Mouse (Mus musculus): ENCODE measurements around the gene Kdm6b. TPM values are rescaled to one million over a fixed set of nuclear protein-coding genes. Genes with fewer than 3 reads are reported as not detected.
A peak's percentile ranks its signal among the peaks of the same experiment; 100 is the strongest.

Kdm6b gene
- total RNA-seq, 2 experiments from 2014 or later = 32.0 to 41.6 TPM

- no peak for DNase-seq
These were observed 7.2 kb downstream of the Kdm6b start for GRCm38 (mm10) chr11:69406282-69406681.

DNA sequence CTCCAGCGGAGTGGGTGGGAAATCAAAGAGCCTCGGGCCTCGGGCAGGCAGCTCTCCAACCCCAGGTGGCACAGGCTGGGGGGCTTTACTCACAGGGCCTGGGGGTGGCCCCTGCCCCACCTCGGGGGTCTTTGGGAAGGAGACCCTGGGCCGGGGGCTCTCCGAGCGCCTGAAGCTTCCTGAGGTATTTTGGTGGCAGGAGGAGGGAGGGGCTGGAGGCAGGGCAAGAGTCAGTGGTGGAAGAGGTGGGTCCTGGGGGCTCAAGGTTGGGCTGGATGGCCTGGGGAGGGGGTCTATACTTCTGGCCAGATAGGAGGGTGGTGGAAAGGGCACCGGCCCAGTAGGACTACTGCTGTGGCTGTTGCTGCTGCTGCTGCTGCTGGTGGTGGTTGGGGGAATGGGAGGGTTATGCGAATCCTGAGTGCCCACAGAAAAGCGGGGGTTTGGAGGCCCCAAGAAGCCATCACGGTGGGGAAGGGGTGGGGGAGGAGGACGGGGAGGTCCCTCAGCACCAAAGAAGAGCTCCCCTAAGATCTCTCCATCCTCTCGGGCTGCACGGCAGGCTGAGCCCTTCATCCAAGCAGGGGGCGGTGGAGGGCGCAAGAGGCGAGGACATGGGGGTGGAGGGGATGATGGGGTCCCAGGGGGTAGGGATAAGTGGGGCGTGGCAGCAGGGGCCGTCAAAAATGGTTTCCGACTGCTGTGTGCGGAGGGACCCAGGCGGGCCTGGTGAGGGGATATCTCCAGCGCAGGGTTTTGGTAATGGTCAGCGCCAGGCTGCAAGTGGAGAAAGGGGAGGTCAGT lies 7.9 kb downstream of the Kdm6b start:
- DNase-seq = no peak

DNA sequence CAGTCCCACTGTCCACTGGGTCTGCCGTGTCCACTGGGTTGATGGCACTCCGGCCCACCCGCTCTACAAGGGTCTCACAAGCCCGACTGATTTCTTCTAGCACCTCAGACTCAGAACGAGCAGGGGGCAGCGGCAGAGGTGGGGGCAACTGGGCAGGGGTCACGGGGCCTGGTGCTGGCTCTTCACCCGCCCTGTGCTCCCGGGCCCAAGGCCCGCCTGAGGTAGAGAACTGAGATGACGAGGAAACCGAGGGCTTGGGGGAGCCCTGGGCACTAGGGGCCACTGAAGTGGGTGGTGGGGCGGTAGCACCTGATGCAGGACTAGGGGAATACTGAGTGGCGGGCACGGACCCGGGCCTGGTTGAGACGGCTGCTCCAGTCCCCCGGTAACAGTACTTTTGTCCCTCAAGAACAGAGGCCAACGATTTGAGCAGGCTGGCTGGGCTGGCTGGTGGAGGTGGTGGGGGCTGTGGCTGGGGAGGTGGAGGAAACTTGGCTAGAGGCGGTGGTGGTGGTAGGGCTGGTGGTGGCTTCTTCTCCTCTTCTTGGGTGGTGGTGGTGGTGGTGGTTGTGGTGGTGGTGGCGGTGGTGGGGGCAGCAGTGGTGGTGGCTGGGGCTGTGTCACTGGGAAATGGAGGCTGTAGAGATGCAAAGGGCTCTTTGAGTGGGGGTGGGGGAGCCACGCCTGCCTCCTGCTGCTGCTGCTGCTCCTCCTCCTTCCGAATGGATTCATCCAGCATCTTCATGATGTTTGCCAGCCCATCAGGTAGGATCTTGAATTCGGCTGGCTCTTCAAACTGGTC lies 8.7 kb downstream of the Kdm6b start:
- no peak for DNase-seq

GRCm38 (mm10) chr11:69403691-69404594 lies 9.5 kb downstream of the Kdm6b start:
- DNase-seq = no peak

DNA sequence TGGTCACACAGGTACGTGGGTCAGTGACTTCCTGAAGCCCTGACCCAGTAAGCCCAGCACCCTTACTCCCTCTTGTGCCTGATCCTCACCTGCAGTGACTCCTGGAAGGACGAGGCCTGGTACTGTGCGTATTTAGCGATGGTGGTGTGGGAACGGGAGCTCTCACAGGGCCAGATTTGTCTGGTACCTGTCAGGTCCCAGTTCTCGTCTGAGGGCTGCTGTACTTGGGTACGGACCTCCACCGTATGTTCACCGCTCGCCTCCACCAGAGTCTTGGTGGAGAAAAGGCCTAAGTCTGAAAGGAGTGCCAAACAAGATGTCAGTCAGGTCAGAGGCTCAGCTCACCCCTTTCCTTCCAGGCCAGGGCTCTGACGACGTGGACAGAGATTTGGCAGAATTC lies 11.5 kb downstream of the Kdm6b start:
- DNase-seq = no peak

DNA sequence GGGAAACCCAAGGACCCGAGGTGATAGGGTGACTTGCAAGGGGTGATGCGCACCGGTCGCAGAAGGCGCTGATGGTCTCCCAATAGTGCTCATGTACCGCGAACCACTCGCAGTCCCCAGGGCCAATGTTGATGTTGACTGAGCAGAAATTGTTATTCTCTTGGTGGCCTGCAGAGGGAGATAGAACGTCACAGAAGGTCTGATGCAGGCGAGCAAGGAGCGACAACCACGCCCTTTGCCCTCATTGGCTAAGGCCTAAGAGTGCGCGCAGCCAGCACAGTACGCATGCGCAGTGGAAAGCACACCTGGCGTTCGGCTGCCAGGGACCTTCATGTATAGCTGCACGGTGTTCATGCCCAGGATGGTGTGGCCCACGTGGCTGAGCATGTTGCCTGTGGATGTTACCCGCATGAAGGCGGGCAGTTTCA lies 12.3 kb downstream of the Kdm6b start:
- peak; percentile 82 to 83 for DNase-seq

DNA sequence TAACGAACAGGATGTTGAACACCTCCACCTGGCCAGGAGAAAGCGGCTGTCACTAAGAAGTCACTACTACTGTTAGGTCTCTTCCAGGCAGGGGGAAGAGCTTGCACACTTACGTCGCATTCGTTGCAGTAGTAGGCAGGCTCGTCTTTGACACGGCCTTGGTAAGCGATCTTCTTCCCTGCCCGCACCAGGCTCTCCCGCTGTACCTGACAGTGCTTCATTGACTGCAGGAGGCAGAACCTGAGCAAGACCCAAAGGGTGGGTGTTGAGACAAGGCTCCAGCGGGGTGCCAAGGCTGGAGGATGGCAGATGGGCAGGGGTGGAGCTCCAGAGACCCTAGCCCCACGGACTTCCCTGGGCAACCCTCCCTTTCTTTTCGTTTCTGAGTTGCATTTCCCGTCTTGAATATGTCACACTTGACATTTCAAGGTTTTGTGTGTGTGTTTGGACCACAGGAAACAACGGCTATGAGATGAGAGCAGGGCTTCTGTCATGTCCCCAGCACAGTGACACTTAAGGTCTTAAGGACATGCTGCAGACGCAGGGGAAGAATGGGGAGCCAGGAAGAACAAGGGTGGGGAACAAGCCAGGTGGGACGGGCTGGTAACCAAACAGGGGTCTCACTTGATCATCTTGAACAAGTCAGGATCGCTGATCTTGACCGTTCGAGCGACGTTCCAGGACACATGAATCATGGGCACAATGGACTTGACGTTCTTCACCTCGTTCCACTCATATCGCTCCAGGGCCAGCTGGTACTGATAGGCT lies 13.2 kb downstream of the Kdm6b start:
- no peak for DNase-seq

DNA sequence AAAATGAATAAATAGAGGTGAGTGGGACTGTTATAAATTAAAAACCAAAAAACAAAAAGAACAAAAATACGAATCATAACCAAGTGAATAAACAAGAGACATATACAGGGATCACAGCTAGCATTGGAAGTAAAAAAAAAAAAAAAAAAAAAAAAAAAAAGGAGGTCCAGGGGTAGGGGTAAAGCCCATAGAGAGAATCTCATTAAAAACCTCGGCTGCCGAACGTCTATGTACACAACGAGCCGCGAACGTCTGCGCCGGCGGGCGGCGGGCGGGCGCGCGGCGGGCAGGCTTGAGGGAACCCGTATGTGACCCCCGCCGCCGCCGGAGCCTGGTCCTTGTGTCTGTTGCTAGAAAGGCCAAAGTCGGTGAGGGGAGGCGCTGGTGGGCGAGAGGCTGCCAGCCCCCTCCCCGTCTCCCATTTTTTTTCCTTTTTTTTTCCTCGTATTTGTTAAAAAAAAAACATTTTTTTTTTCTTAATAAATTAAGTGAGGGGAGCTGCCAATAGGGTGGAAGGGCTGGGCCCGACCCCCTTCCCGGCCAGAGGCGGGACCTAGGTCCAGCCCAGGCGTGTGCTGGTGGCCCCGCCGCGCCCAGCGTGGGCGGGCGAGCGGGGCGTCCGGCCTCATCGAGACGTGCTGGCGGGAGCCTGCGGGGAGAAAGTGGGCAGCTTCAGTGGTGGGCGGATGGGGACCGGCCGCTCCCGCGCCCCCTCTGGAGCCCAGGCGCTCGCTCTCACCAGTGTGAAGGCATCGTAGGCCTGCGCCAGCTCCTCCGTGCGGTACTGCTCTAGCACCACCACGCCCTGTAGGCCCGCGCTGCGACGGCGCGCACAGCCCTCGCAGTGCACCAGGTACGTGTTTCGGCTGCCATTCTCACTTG lies 14.0 kb downstream of the Kdm6b start:
- DNase-seq = no peak

GRCm38 (mm10) chr11:69398486-69399200 lies 14.8 kb downstream of the Kdm6b start:
- no peak for DNase-seq

DNA sequence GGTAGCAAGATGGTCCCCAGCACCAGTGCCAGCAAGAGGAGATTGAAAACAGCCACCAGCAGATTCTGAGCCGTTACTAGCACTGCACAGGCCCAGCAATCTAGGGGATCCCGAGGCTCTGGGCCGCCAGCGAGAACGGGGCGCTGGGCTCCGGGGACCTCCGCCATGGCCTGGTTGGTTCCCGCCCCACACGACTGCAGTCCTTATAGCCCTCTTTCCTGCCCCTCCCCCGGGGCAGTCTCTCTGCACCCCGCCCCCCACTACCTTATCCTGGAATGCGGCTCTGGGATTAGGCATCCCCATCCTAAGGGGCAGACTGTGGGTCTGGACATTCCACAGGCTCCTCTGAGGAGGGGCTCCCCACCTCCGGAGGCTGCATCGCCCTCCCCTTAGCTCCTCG lies 15.4 kb downstream of the Kdm6b start, which contains the start of gene Tmem88:
Gene Tmem88, minus strand, starts transcription at position 176 of the 400 bp plus-strand sequence.
- DNase-seq = no peak

DNA sequence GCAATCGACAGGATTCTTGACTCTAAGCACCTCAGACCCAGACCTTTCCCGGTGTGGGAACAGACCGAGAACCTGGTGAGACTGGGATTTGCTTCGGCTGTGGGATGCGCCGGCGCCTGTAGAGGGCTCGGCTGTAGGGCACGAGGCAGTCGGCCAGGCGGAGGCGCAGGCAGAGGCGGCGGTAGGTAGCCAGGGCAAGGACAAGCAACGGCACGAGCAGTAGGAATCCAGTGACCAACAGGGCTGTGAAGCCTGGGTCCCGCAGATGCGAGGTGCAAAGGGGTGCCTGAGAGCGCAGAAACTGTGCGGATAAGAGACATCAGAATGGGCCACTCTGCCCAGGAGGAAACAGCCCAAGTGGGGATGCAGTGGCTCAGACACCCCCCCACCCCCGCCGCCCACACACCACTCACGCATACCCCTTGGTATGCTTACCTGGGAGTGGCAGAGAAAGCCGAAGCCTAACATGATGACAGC lies 15.9 kb downstream of the Kdm6b start:
- DNase-seq = no peak

DNA sequence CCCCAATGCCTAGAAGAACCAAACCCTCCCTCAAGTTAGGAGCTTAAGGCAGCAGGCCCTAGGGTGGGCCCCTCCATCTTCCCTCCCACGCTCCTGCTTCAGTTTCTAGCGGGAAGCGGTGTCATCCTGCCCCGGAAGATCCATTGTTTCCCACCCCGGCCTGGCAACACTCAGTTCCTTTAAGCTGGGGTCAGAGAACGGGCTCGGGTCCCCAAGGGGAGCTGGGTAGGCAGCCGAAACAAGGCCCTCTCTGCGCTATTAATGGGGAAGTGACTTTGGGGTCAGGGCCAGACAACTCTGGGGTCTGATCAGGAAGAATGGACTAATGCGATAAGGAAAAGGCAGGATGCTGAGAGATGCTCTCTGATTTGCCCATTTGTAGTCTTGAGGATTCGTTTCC lies 16.7 kb downstream of the Kdm6b start:
- no peak for DNase-seq

DNA sequence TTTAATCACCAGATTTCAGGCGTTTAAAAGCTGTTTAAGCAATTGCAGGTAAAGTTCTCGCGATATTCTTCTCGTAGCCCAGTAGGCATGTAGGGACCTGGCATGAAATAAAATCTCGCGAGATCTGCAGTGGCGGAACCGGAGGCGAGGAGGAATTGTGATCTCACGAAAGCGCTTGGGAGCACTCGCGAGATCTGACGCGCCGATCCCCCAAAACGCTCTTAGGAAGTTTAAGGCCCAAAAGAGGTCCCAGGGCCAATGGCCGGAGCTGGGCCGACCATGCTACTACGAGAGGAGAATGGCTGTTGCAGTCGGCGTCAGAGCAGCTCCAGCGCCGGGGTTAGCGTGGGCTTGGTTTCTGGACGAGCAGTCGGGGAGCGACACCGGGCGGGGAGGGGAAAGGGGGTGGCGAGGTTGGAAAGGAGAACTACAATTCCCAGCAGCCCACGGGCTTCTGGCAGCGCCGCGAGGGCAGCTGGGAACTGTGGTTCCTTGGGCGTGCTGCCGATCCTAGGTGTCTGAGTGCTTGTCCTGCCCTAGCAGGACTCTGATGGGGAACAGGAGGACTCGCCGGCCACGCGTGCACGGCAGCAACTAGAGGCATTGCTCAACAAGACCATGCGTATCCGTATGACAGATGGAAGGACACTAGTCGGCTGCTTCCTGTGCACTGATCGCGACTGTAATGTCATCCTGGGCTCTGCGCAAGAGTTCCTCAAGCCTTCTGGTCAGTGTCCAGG lies 17.7 kb downstream of the Kdm6b start:
- peak; percentile 95 to 96 for DNase-seq

- peak; percentile 88 for DNase-seq
These were observed 18.2 kb downstream of the Kdm6b start, which contains the start of the genes Naa38 and Cyb5d1 for GRCm38 (mm10) chr11:69395235-69395633. TSS of gene Naa38 (plus strand) at chr11:69395487. TSS of gene Cyb5d1 (minus strand) at chr11:69395631.

- DNase-seq = peak in 1 of 2 experiments; percentile 23
These were observed 18.8 kb downstream of the Kdm6b start for GRCm38 (mm10) chr11:69394591-69395167.

GRCm38 (mm10) chr11:69390400-69391034 lies 23.0 kb downstream of the Kdm6b start:
- peak in 1 of 2 experiments; percentile 48 for DNase-seq

- peak in 1 of 2 experiments; percentile 48 for DNase-seq
These were observed 23.7 kb downstream of the Kdm6b start for GRCm38 (mm10) chr11:69389531-69390399.

All from layer of hippocampus, postnatal 36 days (tissue).